Mouse (Mus musculus) colon, adult 2 months (tissue): ENCODE data around the gene Ggn. TPM values are rescaled to one million over a fixed set of nuclear protein-coding genes. Genes with fewer than 3 reads are reported as not detected.

Source experiments
- polyA plus RNA-seq: library from polyadenylated mRNA; depleted of rRNA; stranded (reverse); fragments of >200 nt; gene quantifications from 2 replicates; pipeline ENCODE4 v1.2.3, GENCODE M21; 2012; rRNA removed

Ggn gene
- 1.0 and 1.4 TPM in 2 replicates for polyA plus RNA-seq

DNA sequence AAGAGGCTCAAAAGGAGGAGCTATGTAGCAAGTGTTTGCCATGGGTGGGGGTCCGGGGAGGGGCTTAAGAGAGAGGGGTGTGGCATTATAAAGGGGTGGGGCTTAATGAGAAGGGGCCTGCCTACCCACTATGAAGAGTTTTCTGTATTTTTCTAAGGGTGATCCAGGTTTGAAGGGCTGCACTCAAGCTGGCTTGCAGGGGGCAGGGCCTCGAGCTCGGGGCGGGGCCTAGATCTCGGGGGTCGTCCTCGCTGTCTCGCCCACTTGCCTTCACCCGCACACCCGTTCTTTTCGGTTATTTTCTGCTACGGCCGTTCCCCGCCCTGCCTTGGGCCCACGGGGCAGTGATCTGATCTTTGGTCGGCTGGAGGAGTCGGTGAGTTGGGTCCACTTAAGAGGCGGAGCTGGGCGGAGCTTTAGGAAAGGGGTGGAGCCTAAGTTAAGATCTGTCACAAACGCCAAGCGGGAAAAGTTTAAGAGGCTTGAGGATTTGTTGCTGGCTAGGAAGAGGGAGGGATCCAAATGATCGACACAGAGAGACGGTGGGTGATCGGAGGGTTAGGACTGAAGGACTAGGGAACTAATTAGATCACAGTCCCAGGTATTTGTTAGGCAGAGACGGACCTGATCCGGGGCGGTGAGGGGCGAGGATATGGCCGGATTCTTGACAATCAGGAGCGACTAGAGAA is at the start of gene Ggn, which contains the start of gene Spred3:
Ggn (plus strand) TSS at position 145 of the 689 bp plus-strand sequence.
Spred3 (minus strand) TSS at position 346 of the 689 bp plus-strand sequence.

DNA sequence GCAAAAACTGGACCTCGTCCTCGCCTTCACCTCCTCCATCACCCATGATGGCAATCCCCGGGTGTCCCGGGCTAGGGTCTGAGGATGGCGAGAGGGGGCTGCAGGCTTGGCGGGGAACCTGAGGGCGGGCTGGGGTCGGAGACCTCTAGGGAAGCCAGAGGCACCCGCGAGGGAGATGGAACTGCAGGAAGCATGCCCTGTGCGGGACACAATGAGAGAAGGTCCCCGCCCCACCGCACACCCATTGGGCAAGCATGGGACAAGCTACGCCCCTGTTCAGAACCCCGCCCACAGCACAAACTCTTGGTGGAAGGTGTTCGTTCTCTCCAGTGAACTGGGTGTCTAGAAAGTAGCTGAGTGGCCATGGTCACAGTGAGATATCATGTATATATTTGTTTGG is 45.0 kb upstream of the Ggn start, which contains the start of gene Ryr1:
Ryr1 (minus strand) TSS at position 210 of the 400 bp plus-strand sequence.

DNA sequence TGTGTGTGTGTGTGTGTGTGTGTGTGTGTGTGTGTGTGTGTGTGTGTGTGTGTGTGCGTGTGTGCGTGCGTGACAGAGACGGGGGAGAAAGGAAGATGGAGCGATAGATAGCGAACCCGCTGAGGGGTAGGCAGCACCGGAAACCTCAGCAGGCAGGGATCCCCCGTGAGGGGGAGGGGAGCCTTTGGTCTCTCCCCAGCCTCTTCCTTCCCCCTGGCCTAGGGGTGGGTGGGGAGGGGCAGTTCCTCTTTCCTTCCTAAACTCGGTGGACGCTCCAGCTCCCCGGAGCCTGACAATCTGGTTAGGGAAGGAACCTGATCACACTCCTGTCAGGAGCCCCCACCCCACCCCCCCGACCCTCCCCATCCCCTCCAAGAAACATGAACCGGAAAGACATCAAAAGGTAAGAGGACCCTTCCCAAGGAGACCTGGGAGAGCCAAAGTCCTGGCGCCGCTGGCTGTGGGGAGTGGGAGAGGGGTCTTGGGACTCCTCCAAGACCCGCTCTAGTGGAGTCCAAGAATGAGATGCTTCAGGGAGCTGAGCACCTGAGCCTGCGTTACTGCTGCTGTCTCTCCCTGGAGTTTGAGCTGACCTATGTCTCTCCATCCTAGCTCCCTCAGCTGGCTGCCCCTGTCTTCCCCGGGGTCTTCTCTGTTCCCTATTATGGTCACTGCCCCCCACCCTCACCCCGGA is 35.2 kb upstream of the Ggn start, which contains the start of gene Rasgrp4:
Rasgrp4 (plus strand) TSS at position 159 of the 694 bp plus-strand sequence.

DNA sequence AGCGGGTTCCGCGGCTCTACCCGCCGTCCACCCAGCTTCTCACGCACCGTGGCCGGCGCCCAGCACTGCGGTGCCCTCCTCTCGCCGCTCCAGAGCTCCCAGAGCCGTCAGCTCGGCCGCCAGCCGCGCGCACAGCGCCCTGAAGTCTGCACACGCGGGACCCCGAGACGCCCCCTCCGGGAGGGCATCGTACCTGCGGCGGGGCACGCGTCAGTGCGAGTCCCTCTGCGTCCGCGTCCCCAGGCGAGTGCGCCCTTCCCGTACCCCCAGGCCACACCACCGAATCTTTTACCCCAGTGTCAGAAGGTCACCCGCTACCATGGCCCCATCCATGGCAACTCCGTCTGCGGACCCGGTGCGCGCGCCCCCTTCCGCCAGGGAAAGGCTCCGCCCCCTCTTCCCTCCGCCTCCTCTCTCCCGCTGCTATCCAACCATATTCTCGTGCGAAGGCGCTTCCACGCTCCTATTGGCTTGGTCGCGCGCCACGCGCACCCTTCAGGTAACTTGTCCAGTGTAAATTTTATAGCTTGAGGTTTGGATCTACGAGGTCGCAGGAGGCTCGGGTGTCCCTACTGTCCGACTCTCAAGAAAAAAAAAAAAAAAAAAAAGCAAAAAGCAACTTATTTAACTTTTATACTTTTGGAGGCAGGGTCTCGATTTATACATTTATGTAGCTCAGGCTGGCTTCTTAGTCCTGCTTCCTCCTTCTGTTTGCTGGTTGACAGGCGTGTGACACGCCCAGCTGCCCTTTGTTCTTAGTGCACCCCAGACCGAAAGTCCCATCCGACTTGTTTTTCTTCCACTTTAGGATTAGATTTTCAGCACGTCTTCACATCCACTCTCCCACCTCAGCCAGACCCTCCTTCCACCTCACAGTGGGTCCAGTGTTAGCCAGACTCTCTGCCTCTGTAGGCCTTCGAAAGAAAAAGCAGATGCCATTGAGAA is 13.9 kb upstream of the Ggn start, which contains the start of gene Fam98c:
Fam98c (minus strand) TSS at position 397 of the 945 bp plus-strand sequence.

DNA sequence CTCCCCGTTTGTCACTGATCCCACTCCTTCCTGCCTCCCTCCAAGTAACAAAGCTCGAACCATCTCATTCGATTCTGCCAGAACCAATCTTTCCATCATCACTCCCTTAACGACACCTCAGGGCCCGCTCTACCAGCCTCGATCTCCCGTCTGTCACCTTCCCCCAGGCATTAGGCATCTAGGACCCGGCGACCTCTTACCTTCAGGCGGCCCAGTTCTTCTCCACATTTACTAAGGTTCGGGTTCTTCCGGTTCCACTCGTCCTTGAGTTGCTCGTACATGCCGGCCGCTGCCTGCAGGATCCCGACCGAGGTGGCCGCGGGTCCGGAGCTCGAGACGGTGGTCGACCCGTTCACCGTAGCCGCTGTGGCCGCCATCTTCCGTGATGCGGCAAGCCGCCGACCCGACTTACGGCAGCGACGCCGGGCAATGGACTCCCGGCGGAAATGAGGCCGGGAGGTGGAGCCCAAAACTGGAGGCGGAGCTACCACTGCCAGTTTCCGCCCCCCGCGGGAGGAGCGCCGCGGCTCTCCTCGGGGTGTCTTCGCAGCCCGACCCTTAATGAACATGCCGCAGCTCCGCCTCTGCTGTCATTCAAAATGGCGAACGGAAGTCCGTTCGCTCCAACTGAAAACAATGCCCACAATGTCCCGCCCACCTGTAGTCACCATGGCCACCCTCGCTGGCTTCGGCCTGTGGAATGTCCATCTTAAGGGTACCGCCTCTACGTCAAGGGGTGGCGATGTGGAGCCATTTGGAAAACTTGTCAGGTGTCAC is 10.3 kb downstream of the Ggn start, which contains the start of gene Psmd8:
Psmd8 (minus strand) TSS at position 625 of the 777 bp plus-strand sequence.

DNA sequence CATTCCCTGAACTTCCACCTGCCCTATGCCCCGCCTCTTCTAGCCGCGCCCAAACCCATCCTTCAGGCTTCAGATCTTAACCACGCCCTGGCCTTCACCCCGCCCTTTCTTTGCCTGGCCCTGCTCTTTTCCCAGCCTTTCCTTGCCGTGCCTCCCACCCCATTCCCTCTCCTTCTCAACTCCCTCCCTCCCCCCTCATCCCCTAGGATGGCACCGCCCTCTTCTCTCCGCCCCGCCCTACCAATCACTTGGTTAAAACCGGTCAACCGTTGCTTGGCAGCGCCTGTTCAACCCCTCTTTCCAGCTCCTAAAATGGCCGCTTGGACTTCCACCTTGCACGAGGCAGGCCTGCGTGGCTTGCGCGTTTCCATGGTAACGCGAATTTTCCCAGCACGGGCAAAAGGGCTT is 43.7 kb downstream of the Ggn start, which contains the start of gene Catsperg1:
Catsperg1 (minus strand) TSS at position 361 of the 408 bp plus-strand sequence.

Other genes starting within 250 kb of the Ggn start
- gene Actn4, start 207.9 kb upstream of the Ggn start, polyA plus RNA-seq, result 736 and 739 TPM in 2 replicates
- 191 and 246 TPM in 2 replicates for gene Eif3k, start 188.3 kb upstream of the Ggn start, polyA plus RNA-seq
- gene Map4k1, start 188.2 kb upstream of the Ggn start, polyA plus RNA-seq, result 8.9 and 10.3 TPM in 2 replicates
- 0.17 and 0.20 TPM in 2 replicates for gene Ryr1, start 45.0 kb upstream of the Ggn start, polyA plus RNA-seq
- gene Rasgrp4, start 35.4 kb upstream of the Ggn start, polyA plus RNA-seq, result 3.9 and 5.3 TPM in 2 replicates
- 144 and 173 TPM in 2 replicates for gene Fam98c, start 14.0 kb upstream of the Ggn start, polyA plus RNA-seq
- 4.0 and 4.4 TPM in 2 replicates for gene Spred3, start 201 bp downstream of the Ggn start, polyA plus RNA-seq
- gene Psmd8, start 10.5 kb downstream of the Ggn start, polyA plus RNA-seq, result 118 and 131 TPM in 2 replicates
- gene Catsperg1, start 43.8 kb downstream of the Ggn start, polyA plus RNA-seq, result 0.63 and 1.00 TPM in 2 replicates
- 110 and 162 TPM in 2 replicates for gene Kcnk6, start 62.3 kb downstream of the Ggn start, polyA plus RNA-seq
- 109 and 125 TPM in 2 replicates for gene Yif1b, start 68.1 kb downstream of the Ggn start, polyA plus RNA-seq
- gene 2200002D01Rik, start 78.3 kb downstream of the Ggn start, polyA plus RNA-seq, result 415 and 444 TPM in 2 replicates
- gene Spint2, start 111.7 kb downstream of the Ggn start, polyA plus RNA-seq, result 1,983 and 2,067 TPM in 2 replicates
- 157 and 212 TPM in 2 replicates for gene Ppp1r14a, start 119.1 kb downstream of the Ggn start, polyA plus RNA-seq
- gene Dpf1, start 133.7 kb downstream of the Ggn start, polyA plus RNA-seq, result 0.69 and 1.6 TPM in 2 replicates